Mouse (Mus musculus) liver, postnatal 0 days (tissue): ENCODE measurements around the gene Nyap1. TPM values are rescaled to one million over a fixed set of nuclear protein-coding genes. Genes with fewer than 3 reads are reported as not detected.

ENCODE experiments used
- ATAC-seq: fragments of 200-750 bp; cut with Nextera tagmentation; 2 replicates; pipeline ENCODE4 v1.8.0; 2017; ENCODE audit warnings: mild to moderate bottlenecking, moderate library complexity
- DNase-seq: peaks from one replicate; pipeline ENCODE4 v3.0.0-alpha.2; 2016
- H3K27ac ChIP-seq: fragments of 300-500 bp; sonication (generic); 2 replicates; pipeline ENCODE4 v1.5.1; 2014; ENCODE audit warnings: antibody characterized with exemption, moderate library complexity, mild to moderate bottlenecking, low read depth
- H3K27me3 ChIP-seq: fragments of 300-500 bp; sonication (generic); 2 replicates; pipeline ENCODE4 v1.6.1; 2014; ENCODE audit warnings: low read length, control low read depth, mixed read lengths; ENCODE audit not compliant: insufficient read depth
- H3K36me3 ChIP-seq: fragments of 300-500 bp; sonication (generic); replicated peaks from 2 replicates; pipeline ENCODE4 v1.6.1; 2014; ENCODE audit warnings: mild to moderate bottlenecking, control low read depth, low read length, moderate library complexity, mixed read lengths; ENCODE audit not compliant: insufficient read depth
- H3K4me1 ChIP-seq: fragments of 300-500 bp; sonication (generic); 2 replicates; pipeline ENCODE4 v1.6.1; 2014; ENCODE audit warnings: antibody characterized with exemption, mild to moderate bottlenecking, control low read depth; ENCODE audit not compliant: insufficient read depth
- H3K4me2 ChIP-seq: fragments of 300-500 bp; sonication (generic); 2 replicates; pipeline ENCODE4 v1.6.1; 2014; ENCODE audit warnings: low read depth, mild to moderate bottlenecking, low read length, moderate library complexity, mixed read lengths
- H3K4me3 ChIP-seq: fragments of 300-500 bp; sonication (generic); 2 replicates; pipeline ENCODE4 v1.5.1; 2014; ENCODE audit warnings: low read depth, low read length
- H3K9ac ChIP-seq: fragments of 300-500 bp; sonication (generic); replicated peaks from 2 replicates; pipeline ENCODE4 v1.6.1; 2014; ENCODE audit warnings: mild to moderate bottlenecking, moderate library complexity
- H3K9me3 ChIP-seq: fragments of 300-500 bp; sonication (generic); 2 replicates; pipeline ENCODE4 v1.6.1; 2016; ENCODE audit warnings: mild to moderate bottlenecking, control low read depth, low read length, mixed read lengths
- CTCF ChIP-seq: sonication (generic); IDR thresholded peaks from 2 replicates; pipeline ENCODE4 v1.5.1; 2016; ENCODE audit warnings: antibody characterized with exemption, low read depth
- EP300 ChIP-seq: IDR thresholded peaks from 2 replicates; pipeline ENCODE4 v1.6.1; 2016; ENCODE audit warnings: antibody characterized with exemption, low read depth, mild to moderate bottlenecking
- WGBS: fragments of 180-500 bp; shearing (Covaris S2); extraction: QIAGEN DNeasy Blood & Tissue Kit; methylation state at CpG from one replicate; pipeline ENCODE4 v1.1.7; 2014; ENCODE audit not compliant: insufficient replicate concordance; 5-methylcytosine and 5-hydroxymethylcytosine counted together
- polyA plus RNA-seq: library from polyadenylated mRNA; unstranded; fragments of >200 nt; fragmentation: Nextera tagmentation; extraction: Ambion mirVana; gene quantifications from 2 replicates; pipeline ENCODE4 v1.2.1, GENCODE M21; 2015

The Nyap1 gene
- polyA plus RNA-seq, result 0.11 and 0.18 TPM in 2 replicates

DNA sequence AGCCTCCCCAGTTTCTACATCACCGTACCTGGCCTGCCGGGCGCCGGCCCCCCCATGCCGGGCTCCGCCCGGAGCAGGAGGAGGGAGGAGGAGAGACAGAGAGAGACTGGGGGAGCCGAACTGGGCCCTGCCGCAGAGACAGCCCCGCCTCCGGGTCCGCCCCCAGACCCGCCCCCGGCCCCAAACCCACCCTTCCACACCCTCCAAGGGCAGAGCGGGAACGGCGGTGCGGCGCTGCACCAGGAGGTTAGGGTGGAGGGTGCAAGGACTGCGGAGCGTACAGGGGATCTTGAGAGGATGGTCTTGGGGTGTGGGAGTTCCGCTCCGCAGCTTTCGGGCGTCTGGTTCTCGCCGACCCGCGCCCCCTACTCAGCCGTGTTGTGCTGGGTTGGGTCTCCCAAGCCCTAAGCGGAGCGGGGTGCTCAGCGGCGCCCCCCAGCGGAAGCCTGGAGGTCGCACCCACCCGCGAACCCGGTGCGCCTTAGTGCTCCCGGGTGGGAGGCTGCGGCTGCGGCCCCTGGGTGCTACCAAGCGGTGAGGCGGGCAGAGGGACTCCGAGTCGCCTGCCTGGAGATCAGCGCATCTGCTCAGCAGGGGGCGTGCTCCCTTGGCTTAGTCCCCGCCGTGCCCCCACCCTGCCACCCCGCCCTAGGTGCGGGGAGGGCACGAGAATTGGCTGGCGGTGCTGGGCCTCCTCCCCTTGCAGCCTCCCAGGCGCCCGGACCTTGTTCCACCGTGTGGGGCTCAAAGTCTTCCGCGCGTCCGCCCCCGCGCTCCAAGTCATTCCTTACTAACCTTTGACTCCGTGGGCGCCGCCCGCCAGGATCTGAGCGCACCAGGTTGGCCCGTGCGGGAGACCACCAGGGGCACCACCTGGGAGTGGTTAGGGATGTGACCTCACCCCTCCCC is at the start of gene Nyap1:
Nyap1 (minus strand) TSS at position 585 of the 909 bp plus-strand sequence.
- WGBS, result 1% methylated on average over 40 of the region's 71 CpGs
- Histone ChIP-seq H3K9me3 (no peaks in the 10 kb centered on the region), H3K4me1 (peaks cover 23% of the 10 kb centered on the region), H3K36me3 (no peaks in the 10 kb centered on the region), H3K4me3 (peak within 1 kb of the TSS; percentile 70), H3K27me3 (no peaks in the 10 kb centered on the region), H3K9ac (peak within 1 kb of the TSS; percentile 74), H3K4me2 (peak within 1 kb of the TSS; percentile 97), H3K27ac (peak within 1 kb of the TSS; percentile 72)
- TF ChIP-seq CTCF (peak; percentile 85), EP300 (no peak)
- peak; percentile 79 for ATAC-seq
- DNase-seq, result peak; percentile 89

DNA sequence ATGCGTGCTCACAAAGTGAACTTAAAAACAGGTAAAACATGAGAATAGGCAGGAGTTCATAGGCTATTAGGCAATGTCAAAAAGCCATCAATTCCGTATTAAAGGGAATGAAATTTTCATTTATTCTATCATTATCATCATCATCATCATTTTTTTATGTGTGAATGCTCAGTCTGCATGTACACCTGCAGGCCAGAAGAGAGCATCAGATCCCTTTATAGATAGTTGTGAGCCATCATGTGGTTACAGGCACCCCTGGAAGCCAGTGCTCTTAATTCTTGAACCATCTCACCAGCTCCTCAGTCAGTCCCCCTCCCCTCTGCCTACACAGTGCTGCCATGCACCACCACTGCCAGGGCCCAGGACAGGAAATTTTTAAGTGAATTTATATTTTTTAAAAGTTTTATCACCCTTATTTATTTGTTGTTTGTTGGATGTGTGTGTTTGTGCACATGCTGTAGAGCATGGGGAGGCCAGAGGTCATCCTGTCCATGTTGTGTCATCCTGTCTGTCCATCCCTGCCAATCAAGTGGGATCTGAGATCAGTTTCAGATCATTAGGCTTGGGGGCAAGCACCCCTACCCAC is 47.6 kb upstream of the Nyap1 start:
- no peak for TF ChIP-seq EP300
- no peak for TF ChIP-seq CTCF
- DNase-seq (no peak), ATAC-seq (no peak)
- H3K27ac ChIP-seq, result no peak overlapping the region
- H3K4me3 ChIP-seq, result no peak overlapping the region
- no peaks in the 10 kb centered on the region for H3K27me3 ChIP-seq
- peaks cover 5% of the 10 kb centered on the region for H3K36me3 ChIP-seq
- WGBS, result 90% methylated on average over 2 of the region's 2 CpGs
- H3K9me3 ChIP-seq, result no peaks in the 10 kb centered on the region
- peaks cover 18% of the 10 kb centered on the region for H3K4me1 ChIP-seq
- no peak overlapping the region for H3K9ac ChIP-seq
- no peak overlapping the region for H3K4me2 ChIP-seq

DNA sequence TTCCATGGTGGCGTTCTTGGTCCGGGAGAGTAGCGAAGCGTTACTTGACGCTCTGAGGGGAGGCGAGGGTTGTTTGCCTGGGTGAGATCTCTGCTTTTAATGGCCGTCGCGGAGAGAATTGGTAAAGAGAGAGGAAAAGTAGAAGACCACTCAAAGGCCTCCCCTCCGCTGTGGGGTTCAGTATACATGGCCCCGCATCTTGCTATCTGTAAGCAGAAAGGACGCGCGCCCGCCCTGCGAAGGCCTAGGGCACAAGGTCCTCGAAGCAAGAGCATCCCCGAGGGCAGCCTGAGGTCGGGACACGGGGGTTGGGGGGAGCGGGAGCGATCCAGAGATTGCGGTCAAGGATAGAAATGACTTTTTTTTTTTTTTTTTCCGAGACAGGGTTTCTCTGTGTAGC is 46.8 kb upstream of the Nyap1 start:
- ATAC-seq, result no peak
- no peak for TF ChIP-seq EP300
- TF ChIP-seq CTCF, result no peak
- Histone ChIP-seq H3K27ac (no peak overlapping the region), H3K4me2 (peak overlapping the region; percentile 75), H3K4me1 (peaks cover 23% of the 10 kb centered on the region), H3K4me3 (peak overlapping the region; percentile 73; the same call in 1 of the 2 replicates), H3K9ac (no peak overlapping the region), H3K27me3 (no peaks in the 10 kb centered on the region), H3K36me3 (peaks cover 13% of the 10 kb centered on the region), H3K9me3 (no peaks in the 10 kb centered on the region)
- peak; percentile 29 for DNase-seq
- WGBS, result 74% methylated on average over 24 of the region's 24 CpGs

DNA sequence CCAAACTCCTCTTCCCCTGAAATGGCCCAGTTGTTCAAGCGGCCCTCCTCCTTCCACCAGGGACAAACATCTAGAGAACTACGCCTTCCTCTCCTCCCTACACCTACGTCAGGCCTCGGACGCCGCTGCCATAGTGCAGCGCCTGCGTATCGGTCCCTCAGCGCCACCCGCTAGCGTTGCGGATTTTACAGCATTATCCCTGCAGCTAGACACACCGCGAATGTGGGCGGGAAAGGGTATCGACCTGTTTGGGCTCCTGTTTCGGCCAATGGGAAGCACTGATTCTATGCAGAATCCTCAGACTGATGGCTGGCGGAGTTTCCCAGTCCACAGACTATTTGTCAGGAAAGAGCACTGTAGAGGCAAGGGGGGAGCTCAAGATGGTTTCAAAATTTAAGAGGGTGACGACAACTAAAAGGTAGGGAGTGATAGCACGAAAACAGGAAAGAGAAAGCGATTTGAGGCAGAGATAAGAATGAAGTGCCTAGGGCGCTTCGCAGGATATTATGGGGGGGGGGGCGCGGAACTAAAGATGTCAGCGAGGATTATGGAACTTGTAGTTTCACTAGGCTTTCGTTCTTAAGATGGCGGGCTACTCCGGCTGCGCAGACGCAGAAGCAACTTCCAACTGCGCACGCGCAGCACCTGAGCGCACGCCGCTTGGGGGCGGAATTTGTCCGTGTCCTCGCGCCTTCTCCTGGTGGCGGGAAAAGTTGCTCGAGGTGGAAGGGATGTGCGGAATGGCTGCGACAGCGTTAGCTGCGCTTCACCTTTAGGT is 45.9 kb upstream of the Nyap1 start, which contains the start of the genes Mepce and Zcwpw1:
Mepce (minus strand) TSS at position 505 of the 778 bp plus-strand sequence.
Zcwpw1 (plus strand) TSS at position 648 of the 778 bp plus-strand sequence.
- Histone ChIP-seq H3K4me2 (peak within 1 kb of the TSS; percentile 83), H3K9ac (peak within 1 kb of the TSS; percentile 83), H3K9me3 (no peaks in the 10 kb centered on the region), H3K27me3 (no peaks in the 10 kb centered on the region), H3K4me3 (peak within 1 kb of the TSS; percentile 73), H3K27ac (peak within 1 kb of the TSS; percentile 100), H3K36me3 (peaks cover 22% of the 10 kb centered on the region), H3K4me1 (peaks cover 23% of the 10 kb centered on the region)
- DNase-seq (peak; percentile 95), ATAC-seq (peak; percentile 65)
- 2% methylated on average over 48 of the region's 48 CpGs for WGBS
- TF ChIP-seq EP300, result peak; percentile 46; the same call in 1 of the 2 replicates
- peak; percentile 93 for TF ChIP-seq CTCF

DNA sequence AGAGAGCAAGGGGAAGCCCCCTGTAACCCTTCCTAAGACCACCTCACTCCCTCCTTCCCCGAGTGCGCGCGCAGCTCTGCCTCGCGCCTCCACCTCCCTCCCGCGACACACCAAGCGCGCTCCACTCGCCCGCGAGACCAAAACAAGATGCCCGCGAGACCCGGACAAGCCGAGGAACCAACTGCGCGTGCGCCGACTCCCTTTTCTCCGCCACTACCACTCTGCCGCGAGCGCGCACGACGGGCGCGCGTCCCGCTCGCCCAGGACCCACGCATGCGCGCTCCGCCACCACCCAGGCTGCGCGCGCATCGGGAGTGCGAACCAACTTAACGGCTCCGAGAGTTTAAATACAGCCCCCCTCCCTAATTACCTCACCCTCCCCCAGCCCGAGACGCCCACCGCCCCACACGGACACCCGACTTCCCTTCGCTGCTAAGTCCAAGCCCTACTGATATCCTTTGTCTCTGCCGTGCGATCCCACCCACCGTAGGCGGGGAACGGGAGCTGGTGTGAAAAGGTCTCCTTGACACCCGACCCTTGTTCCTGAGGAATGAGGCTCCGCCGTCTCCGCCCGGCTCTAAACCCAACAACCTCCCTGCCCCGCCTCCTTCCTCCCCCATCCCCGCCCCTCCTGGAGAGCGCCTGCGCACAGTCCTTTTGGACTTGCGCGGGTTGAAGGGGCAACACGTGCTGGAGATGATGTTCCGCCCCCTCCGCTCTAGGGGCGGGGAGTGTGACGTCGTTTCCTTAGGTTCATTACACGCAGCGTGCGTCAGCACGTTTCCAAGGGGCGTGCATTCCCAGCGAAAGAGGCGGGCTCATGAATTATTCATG is 44.9 kb upstream of the Nyap1 start:
- peaks cover 23% of the 10 kb centered on the region for H3K4me1 ChIP-seq
- WGBS, result under 1% methylated on average over 77 of the region's 79 CpGs
- TF ChIP-seq CTCF, result no peak
- peak; percentile 6 for TF ChIP-seq EP300

More for the DNA sequence above, 44.9 kb upstream of the Nyap1 start:
- DNase-seq (peak; percentile 99), ATAC-seq (peak; percentile 86)
- Histone ChIP-seq H3K4me2 (peak overlapping the region; percentile 83), H3K9me3 (no peaks in the 10 kb centered on the region), H3K4me3 (peak overlapping the region; percentile 73), H3K27ac (peak overlapping the region; percentile 100), H3K27me3 (no peaks in the 10 kb centered on the region), H3K36me3 (peaks cover 32% of the 10 kb centered on the region), H3K9ac (peak overlapping the region; percentile 83)
